Mouse (Mus musculus): ENCODE data around the gene Caprin1. TPM values are rescaled to one million over a fixed set of nuclear protein-coding genes. Genes with fewer than 3 reads are reported as not detected.

Gene Caprin1
- polyA plus RNA-seq, 2 experiments = 224 to 314 TPM

DNA sequence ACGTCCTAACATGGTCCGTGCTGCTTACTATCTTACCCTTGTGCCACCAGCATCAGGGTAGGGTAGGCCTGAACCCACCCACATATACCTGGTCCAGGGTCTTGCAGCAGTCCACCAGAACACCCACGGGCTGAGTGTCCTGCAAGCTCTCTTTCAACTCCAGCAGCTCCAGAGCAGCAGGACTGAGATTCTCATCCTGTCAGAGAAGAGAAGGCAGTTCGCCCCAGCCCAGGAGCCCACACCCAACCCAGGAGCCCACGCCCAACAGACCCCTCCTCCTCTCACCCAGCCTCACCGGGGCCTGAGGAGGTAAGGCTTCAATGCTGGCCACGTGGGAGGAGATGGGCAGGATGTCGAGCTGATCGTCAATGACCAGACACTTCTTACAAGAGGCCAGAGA, 49.6 kb downstream of the Caprin1 start:
- H3K27me3 ChIP-seq (ENCODE audit: control insufficient read depth, insufficient read depth, low read length) = no peaks in the 10 kb centered on the region
- no peak overlapping the region for H3K9ac ChIP-seq (ENCODE audit: low read depth, low read length, severe bottlenecking)
- peaks cover 47% of the 10 kb centered on the region for H3K36me3 ChIP-seq (ENCODE audit: control insufficient read depth, insufficient read depth, low read length)
- DNase-seq (ENCODE audit: low spot score) (no peak), ATAC-seq (ENCODE audit: low FRiP score, low read depth) (no peak)
- no peak overlapping the region for H3K27ac ChIP-seq (replicated peaks; ENCODE audit: low read depth, low read length)
- WGBS = 86% methylated on average over 9 of the region's 9 CpGs
- H3K4me2 ChIP-seq (replicated peaks; ENCODE audit: low read depth, low read length, severe bottlenecking) = no peak overlapping the region
- H3K4me1 ChIP-seq (ENCODE audit: control insufficient read depth, insufficient read depth, low read length) = no peaks in the 10 kb centered on the region
- no peak for TF ChIP-seq POLR2A (IDR thresholded peaks at IDR 0.05; ENCODE audit: borderline replicate concordance, extremely low read depth, insufficient read depth, insufficient read length)
- H3K9me3 ChIP-seq (ENCODE audit: control insufficient read depth, low read length) = no peaks in the 10 kb centered on the region
- H3K4me3 ChIP-seq (replicated peaks; ENCODE audit: low read length) = no peak overlapping the region

DNA sequence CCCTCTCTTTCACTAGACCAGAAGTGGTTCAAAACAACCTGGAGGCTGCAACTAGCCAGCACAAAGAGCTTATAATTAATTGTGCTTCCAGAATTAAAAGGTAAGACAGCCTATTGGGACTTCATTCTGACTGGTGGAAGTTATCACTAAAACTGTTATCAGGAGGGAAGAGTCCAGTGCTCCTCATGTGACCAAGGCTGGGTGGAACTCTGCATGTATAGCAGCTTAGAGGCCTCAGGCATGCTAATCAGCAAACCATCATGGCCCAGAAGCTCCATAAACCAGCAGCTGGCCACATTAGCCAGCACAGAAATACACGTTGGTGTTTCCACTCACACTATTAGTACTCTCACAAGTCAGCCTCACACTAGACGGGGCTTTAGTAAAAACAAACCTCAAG, 50.7 kb downstream of the Caprin1 start:
- H3K27me3 ChIP-seq (ENCODE audit: control insufficient read depth, insufficient read depth, low read length) = no peaks in the 10 kb centered on the region
- H3K9ac ChIP-seq (ENCODE audit: low read depth, low read length, severe bottlenecking) = no peak overlapping the region
- no peak for TF ChIP-seq POLR2A (IDR thresholded peaks at IDR 0.05; ENCODE audit: borderline replicate concordance, extremely low read depth, insufficient read depth, insufficient read length)
- DNase-seq (ENCODE audit: low spot score) = no peak
- H3K27ac ChIP-seq (replicated peaks; ENCODE audit: low read depth, low read length) = no peak overlapping the region
- 80% methylated on average over 2 of the region's 2 CpGs for WGBS
- peaks cover 45% of the 10 kb centered on the region for H3K36me3 ChIP-seq (ENCODE audit: control insufficient read depth, insufficient read depth, low read length)
- no peak overlapping the region for H3K4me2 ChIP-seq (replicated peaks; ENCODE audit: low read depth, low read length, severe bottlenecking)
- H3K4me1 ChIP-seq (ENCODE audit: control insufficient read depth, insufficient read depth, low read length) = no peaks in the 10 kb centered on the region
- ATAC-seq (ENCODE audit: low FRiP score, low read depth) = no peak
- H3K4me3 ChIP-seq (replicated peaks; ENCODE audit: low read length) = no peak overlapping the region
- H3K9me3 ChIP-seq (ENCODE audit: control insufficient read depth, low read length) = no peaks in the 10 kb centered on the region

DNA sequence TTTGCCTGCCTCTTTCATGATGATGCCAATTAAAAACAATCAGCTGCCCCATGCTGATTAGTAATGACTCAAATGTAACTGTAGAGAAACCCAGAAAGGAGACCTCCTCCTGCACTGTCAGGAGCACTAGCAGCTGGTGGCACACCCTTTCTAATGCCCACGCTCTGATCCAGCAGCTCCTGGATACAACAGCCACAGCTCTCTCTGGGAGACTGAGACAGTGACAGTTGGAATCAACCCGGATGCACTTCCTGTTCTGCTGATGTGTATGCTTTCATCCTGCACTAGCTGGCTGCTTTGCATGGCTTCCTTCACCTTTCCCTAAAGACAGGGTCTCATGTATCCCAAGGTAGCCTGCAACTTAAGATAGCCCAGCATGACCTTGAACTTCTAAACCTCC, 51.4 kb downstream of the Caprin1 start:
- H3K4me3 ChIP-seq (replicated peaks; ENCODE audit: low read length) = no peak overlapping the region
- no peaks in the 10 kb centered on the region for H3K27me3 ChIP-seq (ENCODE audit: control insufficient read depth, insufficient read depth, low read length)
- no peak overlapping the region for H3K4me2 ChIP-seq (replicated peaks; ENCODE audit: low read depth, low read length, severe bottlenecking)
- H3K4me1 ChIP-seq (ENCODE audit: control insufficient read depth, insufficient read depth, low read length) = no peaks in the 10 kb centered on the region
- ATAC-seq (ENCODE audit: low FRiP score, low read depth) = no peak
- 83% methylated on average over 2 of the region's 2 CpGs for WGBS
- H3K9me3 ChIP-seq (ENCODE audit: control insufficient read depth, low read length) = no peaks in the 10 kb centered on the region
- DNase-seq (ENCODE audit: low spot score) = no peak
- no peak overlapping the region for H3K9ac ChIP-seq (ENCODE audit: low read depth, low read length, severe bottlenecking)
- no peak for TF ChIP-seq POLR2A (IDR thresholded peaks at IDR 0.05; ENCODE audit: borderline replicate concordance, extremely low read depth, insufficient read depth, insufficient read length)
- peaks cover 43% of the 10 kb centered on the region for H3K36me3 ChIP-seq (ENCODE audit: control insufficient read depth, insufficient read depth, low read length)
- no peak overlapping the region for H3K27ac ChIP-seq (replicated peaks; ENCODE audit: low read depth, low read length)

DNA sequence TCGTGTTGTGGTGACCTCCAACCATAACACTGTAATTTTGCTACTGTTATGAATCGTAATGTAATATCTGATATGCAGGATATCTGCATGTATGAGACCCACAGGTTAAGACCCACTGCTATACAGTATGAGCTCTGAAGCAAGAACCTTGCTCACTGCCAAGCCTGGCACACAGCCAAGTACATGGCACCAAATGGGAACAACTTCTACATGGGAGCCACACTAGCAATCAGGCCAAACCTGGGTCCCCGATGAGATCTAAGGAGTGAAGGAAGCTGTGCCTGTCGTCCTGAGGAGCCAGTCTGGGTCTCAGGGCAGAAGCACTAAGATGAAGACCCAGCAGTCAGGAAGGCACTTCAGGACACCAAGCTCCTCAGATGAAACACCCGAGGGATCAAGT, 52.0 kb downstream of the Caprin1 start:
- no peak overlapping the region for H3K9ac ChIP-seq (ENCODE audit: low read depth, low read length, severe bottlenecking)
- H3K27me3 ChIP-seq (ENCODE audit: control insufficient read depth, insufficient read depth, low read length) = no peaks in the 10 kb centered on the region
- H3K27ac ChIP-seq (replicated peaks; ENCODE audit: low read depth, low read length) = no peak overlapping the region
- no peak for TF ChIP-seq POLR2A (IDR thresholded peaks at IDR 0.05; ENCODE audit: borderline replicate concordance, extremely low read depth, insufficient read depth, insufficient read length)
- WGBS = 86% methylated on average over 5 of the region's 5 CpGs
- H3K4me1 ChIP-seq (ENCODE audit: control insufficient read depth, insufficient read depth, low read length) = no peaks in the 10 kb centered on the region
- H3K36me3 ChIP-seq (ENCODE audit: control insufficient read depth, insufficient read depth, low read length) = peaks cover 43% of the 10 kb centered on the region
- no peaks in the 10 kb centered on the region for H3K9me3 ChIP-seq (ENCODE audit: control insufficient read depth, low read length)
- ATAC-seq (ENCODE audit: low FRiP score, low read depth) (no peak), DNase-seq (ENCODE audit: low spot score) (no peak)
- H3K4me3 ChIP-seq (replicated peaks; ENCODE audit: low read length) = no peak overlapping the region
- H3K4me2 ChIP-seq (replicated peaks; ENCODE audit: low read depth, low read length, severe bottlenecking) = no peak overlapping the region

DNA sequence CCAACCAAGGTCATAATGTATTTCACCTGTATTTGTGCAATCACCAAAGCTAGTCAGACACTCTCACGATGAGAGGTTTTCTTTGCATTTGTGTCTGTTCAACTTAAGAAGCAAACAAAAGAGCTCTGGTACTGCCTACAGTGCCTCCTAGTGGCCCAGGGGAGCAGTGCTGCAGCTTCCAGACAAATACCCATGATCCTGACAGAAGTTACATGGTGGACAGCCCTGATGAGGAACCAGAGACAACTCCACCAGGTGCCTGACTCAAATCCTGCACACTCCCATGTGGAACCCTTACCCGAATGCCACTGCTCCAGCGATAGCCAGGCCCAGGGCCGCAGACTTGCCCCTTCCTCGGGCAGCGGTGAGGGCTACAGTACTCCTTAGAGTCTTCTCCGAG, 53.5 kb downstream of the Caprin1 start:
- no peak for TF ChIP-seq POLR2A (IDR thresholded peaks at IDR 0.05; ENCODE audit: borderline replicate concordance, extremely low read depth, insufficient read depth, insufficient read length)
- Histone ChIP-seq H3K36me3 (ENCODE audit: control insufficient read depth, insufficient read depth, low read length) (peaks cover 52% of the 10 kb centered on the region), H3K27ac (replicated peaks; ENCODE audit: low read depth, low read length) (no peak overlapping the region), H3K4me1 (ENCODE audit: control insufficient read depth, insufficient read depth, low read length) (no peaks in the 10 kb centered on the region), H3K9ac (ENCODE audit: low read depth, low read length, severe bottlenecking) (no peak overlapping the region), H3K4me3 (replicated peaks; ENCODE audit: low read length) (no peak overlapping the region), H3K4me2 (replicated peaks; ENCODE audit: low read depth, low read length, severe bottlenecking) (no peak overlapping the region), H3K9me3 (ENCODE audit: control insufficient read depth, low read length) (no peaks in the 10 kb centered on the region), H3K27me3 (ENCODE audit: control insufficient read depth, insufficient read depth, low read length) (no peaks in the 10 kb centered on the region)
- 81% methylated on average over 7 of the region's 7 CpGs for WGBS
- DNase-seq (ENCODE audit: low spot score) (peak; percentile 70), ATAC-seq (ENCODE audit: low FRiP score, low read depth) (no peak)

DNA sequence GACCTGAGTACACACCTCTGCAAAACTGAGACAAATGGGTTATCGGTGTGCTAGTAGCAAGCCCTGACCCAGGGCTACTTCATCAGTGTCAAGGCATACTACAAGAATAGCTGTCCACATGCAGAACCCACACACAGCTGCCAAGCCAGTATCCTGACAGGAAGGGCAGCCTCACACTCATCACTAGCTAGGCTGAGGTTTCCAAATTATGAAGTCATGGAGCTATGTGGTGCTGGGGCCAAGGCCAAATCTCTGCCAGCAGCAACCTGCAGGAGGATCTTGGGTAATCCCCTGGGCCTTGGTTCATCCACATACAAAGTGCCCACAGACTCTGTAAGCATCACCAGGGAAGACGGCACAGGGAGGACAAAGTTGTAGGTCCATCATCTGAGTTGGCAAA, 53.9 kb downstream of the Caprin1 start:
- no peak for TF ChIP-seq POLR2A (IDR thresholded peaks at IDR 0.05; ENCODE audit: borderline replicate concordance, extremely low read depth, insufficient read depth, insufficient read length)
- Histone ChIP-seq H3K4me2 (replicated peaks; ENCODE audit: low read depth, low read length, severe bottlenecking) (no peak overlapping the region), H3K9me3 (ENCODE audit: control insufficient read depth, low read length) (no peaks in the 10 kb centered on the region), H3K27me3 (ENCODE audit: control insufficient read depth, insufficient read depth, low read length) (no peaks in the 10 kb centered on the region), H3K4me3 (replicated peaks; ENCODE audit: low read length) (no peak overlapping the region), H3K4me1 (ENCODE audit: control insufficient read depth, insufficient read depth, low read length) (no peaks in the 10 kb centered on the region), H3K9ac (ENCODE audit: low read depth, low read length, severe bottlenecking) (no peak overlapping the region), H3K27ac (replicated peaks; ENCODE audit: low read depth, low read length) (no peak overlapping the region), H3K36me3 (ENCODE audit: control insufficient read depth, insufficient read depth, low read length) (peaks cover 57% of the 10 kb centered on the region)
- 100% methylated on average over 2 of the region's 2 CpGs for WGBS
- ATAC-seq (ENCODE audit: low FRiP score, low read depth) (no peak), DNase-seq (ENCODE audit: low spot score) (no peak)
